Mouse (Mus musculus) heart, postnatal 0 days (tissue): ENCODE measurements around the gene Zfp113. TPM values are rescaled to one million over a fixed set of nuclear protein-coding genes. Genes with fewer than 3 reads are reported as not detected.

Experiments used
- ATAC-seq: fragments of 200-750 bp; cut with Nextera tagmentation; 2 replicates; pipeline ENCODE4 v1.8.0; 2017; ENCODE audit warnings: low read depth, moderate number of reproducible peaks, moderate library complexity; ENCODE audit not compliant: insufficient read depth
- DNase-seq: peaks from one replicate; pipeline ENCODE4 v3.0.0-alpha.2; 2016; ENCODE audit warnings: low spot score
- H3K27ac ChIP-seq: fragments of 300-500 bp; sonication (generic); 2 replicates; pipeline ENCODE4 v1.5.1; 2014; ENCODE audit warnings: low read depth, mild to moderate bottlenecking
- H3K27me3 ChIP-seq: fragments of 300-500 bp; sonication (generic); 2 replicates; pipeline ENCODE4 v1.6.1; 2014; ENCODE audit warnings: low read length, mixed read lengths; ENCODE audit not compliant: control insufficient read depth, insufficient read depth
- H3K36me3 ChIP-seq: fragments of 300-500 bp; sonication (generic); replicated peaks from 2 replicates; pipeline ENCODE4 v1.6.1; 2014; ENCODE audit warnings: low read length, mixed read lengths; ENCODE audit not compliant: control insufficient read depth, insufficient read depth
- H3K4me1 ChIP-seq: fragments of 300-500 bp; sonication (generic); 2 replicates; pipeline ENCODE4 v1.6.1; 2014; ENCODE audit warnings: antibody characterized with exemption; ENCODE audit not compliant: control insufficient read depth, insufficient read depth
- H3K4me2 ChIP-seq: fragments of 300-500 bp; sonication (generic); 2 replicates; pipeline ENCODE4 v1.6.1; 2014; ENCODE audit warnings: low read depth, mild to moderate bottlenecking, low read length, moderate library complexity
- H3K4me3 ChIP-seq: fragments of 300-500 bp; sonication (generic); 2 replicates; pipeline ENCODE4 v1.5.1; 2014; ENCODE audit warnings: low read depth, low read length
- H3K9ac ChIP-seq: fragments of 300-500 bp; sonication (generic); replicated peaks from 2 replicates; pipeline ENCODE4 v1.6.1; 2014; ENCODE audit warnings: low read depth, low read length, mixed read lengths
- H3K9me3 ChIP-seq: fragments of 300-500 bp; sonication (generic); replicated peaks from 2 replicates; pipeline ENCODE4 v1.6.1; 2016; ENCODE audit warnings: low read length; ENCODE audit not compliant: control insufficient read depth
- CTCF ChIP-seq: IDR thresholded peaks from 2 replicates; pipeline ENCODE4 v1.5.1; 2016; ENCODE audit warnings: antibody characterized with exemption, control low read depth, low read depth
- EP300 ChIP-seq: IDR thresholded peaks from 2 replicates; pipeline ENCODE4 v1.6.1; 2016; ENCODE audit warnings: antibody characterized with exemption, low read depth
- WGBS: fragments of 180-500 bp; shearing (Covaris S2); extraction: QIAGEN DNeasy Blood & Tissue Kit; methylation state at CpG from one replicate; pipeline ENCODE4 v1.1.7; 2014; 5-methylcytosine and 5-hydroxymethylcytosine counted together
- polyA plus RNA-seq: library from polyadenylated mRNA; unstranded; fragments of >200 nt; fragmentation: Nextera tagmentation; extraction: Ambion mirVana; gene quantifications from 2 replicates; pipeline ENCODE4 v1.2.1, GENCODE M21; 2015
- total RNA-seq: library from RNA; depleted of rRNA; stranded (reverse); fragments of >200 nt; gene quantifications from 2 replicates; pipeline ENCODE4 v1.2.3, GENCODE M21; 2014; ENCODE audit warnings: low replicate concordance; rRNA removed

Zfp113 gene
- total RNA-seq (15.3 and 24.8 TPM in 2 replicates), polyA plus RNA-seq (8.3 and 9.3 TPM in 2 replicates)

DNA sequence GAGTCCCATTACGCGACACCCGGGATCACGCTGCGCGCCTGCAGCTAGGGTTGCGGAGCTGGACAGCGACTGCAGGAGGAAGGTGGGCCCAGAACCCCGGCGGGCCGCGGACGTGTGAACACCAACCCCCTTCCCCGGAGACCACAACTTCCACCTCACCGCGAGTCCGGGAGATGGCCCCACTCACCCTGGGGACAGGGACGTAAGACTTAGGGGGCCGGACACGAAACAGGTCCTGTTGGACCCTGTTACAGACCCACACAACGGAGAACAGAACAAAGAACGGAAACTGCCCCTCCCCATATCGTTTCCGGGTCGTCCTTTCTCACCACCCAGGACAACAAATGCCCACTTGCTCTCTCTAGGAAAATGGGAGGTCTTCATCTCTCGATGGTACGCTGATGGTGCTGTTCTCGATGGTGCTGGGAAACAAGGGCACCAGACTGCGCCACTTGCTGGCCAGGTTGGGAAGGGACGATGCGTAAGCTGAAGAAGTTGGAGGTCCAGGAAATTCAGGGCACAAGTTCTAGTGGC lies at the start of gene Zfp113:
Zfp113 (minus strand) TSS at position 302 of the 534 bp plus-strand sequence.
- Histone ChIP-seq H3K9ac (peak within 1 kb of the TSS; percentile 88), H3K27ac (peak within 1 kb of the TSS; percentile 93), H3K4me3 (peak within 1 kb of the TSS; percentile 80), H3K36me3 (peaks cover 23% of the 10 kb centered on the region), H3K4me2 (peak within 1 kb of the TSS; percentile 70), H3K9me3 (no peaks in the 10 kb centered on the region), H3K4me1 (peaks cover 8% of the 10 kb centered on the region), H3K27me3 (no peaks in the 10 kb centered on the region)
- ATAC-seq = peak; percentile 98
- DNase-seq = peak; percentile 97
- WGBS = 0% methylated on average over 31 of the region's 31 CpGs
- peak; percentile 70 for TF ChIP-seq EP300
- peak; percentile 94 for TF ChIP-seq CTCF

DNA sequence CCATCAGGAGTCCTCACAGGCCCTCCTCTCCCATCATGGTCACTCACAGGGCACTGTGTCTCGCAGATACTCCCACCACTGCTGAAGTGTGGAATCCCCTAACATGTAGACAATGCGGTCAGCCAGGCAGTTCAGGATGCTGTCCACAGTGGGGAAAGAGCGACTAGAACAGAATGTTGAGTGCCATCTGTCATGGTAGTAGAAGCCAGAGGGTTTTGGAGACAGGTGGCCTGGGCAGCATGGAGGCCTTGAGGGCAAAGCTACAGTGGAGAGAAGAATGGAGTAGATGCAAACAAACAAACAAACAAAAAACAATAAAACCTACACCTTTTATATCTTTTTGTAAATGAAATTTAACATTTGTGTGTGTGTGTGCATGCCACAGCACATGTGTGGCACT lies 46.5 kb upstream of the Zfp113 start:
- no peak overlapping the region for H3K27ac ChIP-seq
- H3K4me2 ChIP-seq = no peak overlapping the region
- no peak for DNase-seq
- no peaks in the 10 kb centered on the region for H3K36me3 ChIP-seq
- TF ChIP-seq CTCF (no peak), EP300 (no peak)
- H3K9me3 ChIP-seq = peaks cover 5% of the 10 kb centered on the region; the same call in 1 of the 2 replicates
- WGBS = 85% methylated on average over 3 of the region's 3 CpGs
- H3K27me3 ChIP-seq = no peaks in the 10 kb centered on the region
- no peaks in the 10 kb centered on the region for H3K4me1 ChIP-seq
- no peak overlapping the region for H3K9ac ChIP-seq
- H3K4me3 ChIP-seq = no peak overlapping the region
- ATAC-seq = no peak

DNA sequence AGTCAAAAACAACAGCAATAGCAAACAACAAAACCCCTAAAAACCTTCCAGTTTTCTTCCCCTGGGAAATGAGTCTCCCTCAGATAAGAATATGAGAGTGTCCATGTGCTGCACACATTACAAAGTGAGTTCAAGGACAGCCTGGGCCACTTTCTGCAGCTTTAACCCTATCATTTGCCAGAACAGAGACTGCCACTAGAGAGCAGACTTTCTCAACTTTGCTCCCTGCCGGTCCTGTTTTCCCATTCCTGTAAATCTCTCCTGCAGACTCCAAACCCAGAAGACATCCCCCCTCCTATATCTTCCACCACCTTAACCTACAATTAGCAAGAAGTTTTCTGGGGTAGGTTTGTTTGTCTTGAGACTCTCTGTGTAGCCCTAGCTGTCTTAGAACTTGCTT lies 44.0 kb upstream of the Zfp113 start:
- 11% methylated on average over 1 of the region's 1 CpGs for WGBS
- DNase-seq (no peak), ATAC-seq (no peak)
- Histone ChIP-seq H3K36me3 (no peaks in the 10 kb centered on the region), H3K4me2 (no peak overlapping the region), H3K27me3 (no peaks in the 10 kb centered on the region), H3K9me3 (peaks cover 4% of the 10 kb centered on the region; the same call in 1 of the 2 replicates), H3K4me1 (peaks cover 6% of the 10 kb centered on the region; the same call in 1 of the 2 replicates), H3K9ac (no peak overlapping the region), H3K27ac (no peak overlapping the region), H3K4me3 (no peak overlapping the region)
- TF ChIP-seq EP300 (no peak), CTCF (peak; percentile 34)

DNA sequence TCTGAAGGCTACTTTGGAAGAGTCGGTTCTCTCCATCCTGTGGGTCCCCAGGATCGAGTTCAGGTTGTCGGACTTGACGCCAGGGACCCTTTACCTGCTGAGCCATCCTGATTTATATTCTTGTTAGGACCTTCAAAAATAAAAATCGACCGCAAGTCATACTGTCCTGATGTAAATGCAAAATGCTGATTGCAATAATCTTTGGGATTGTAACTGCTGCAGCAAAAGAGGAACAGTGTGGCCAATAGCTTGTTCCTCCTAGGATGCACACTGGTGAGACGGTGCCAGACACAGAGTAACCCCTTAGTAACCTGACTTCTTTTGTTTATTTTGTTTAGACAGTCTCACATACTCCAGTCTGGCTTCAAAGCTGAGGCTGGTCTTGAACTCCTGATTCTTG lies 39.9 kb upstream of the Zfp113 start:
- 0 out of 2 replicates have a peak, but pooled peaks cover 2% of the 10 kb centered on the region for H3K36me3 ChIP-seq
- H3K27me3 ChIP-seq = no peaks in the 10 kb centered on the region
- peak overlapping the region; percentile 85; the same call in 1 of the 2 replicates for H3K4me2 ChIP-seq
- H3K9me3 ChIP-seq = no peaks in the 10 kb centered on the region
- no peak for TF ChIP-seq EP300
- TF ChIP-seq CTCF = no peak
- peaks cover 6% of the 10 kb centered on the region; the same call in 1 of the 2 replicates for H3K4me1 ChIP-seq
- H3K4me3 ChIP-seq = peak overlapping the region; percentile 73; the same call in 1 of the 2 replicates
- no peak overlapping the region for H3K9ac ChIP-seq
- H3K27ac ChIP-seq = no peak overlapping the region
- 74% methylated on average over 7 of the region's 7 CpGs for WGBS
- DNase-seq (no peak), ATAC-seq (no peak)

DNA sequence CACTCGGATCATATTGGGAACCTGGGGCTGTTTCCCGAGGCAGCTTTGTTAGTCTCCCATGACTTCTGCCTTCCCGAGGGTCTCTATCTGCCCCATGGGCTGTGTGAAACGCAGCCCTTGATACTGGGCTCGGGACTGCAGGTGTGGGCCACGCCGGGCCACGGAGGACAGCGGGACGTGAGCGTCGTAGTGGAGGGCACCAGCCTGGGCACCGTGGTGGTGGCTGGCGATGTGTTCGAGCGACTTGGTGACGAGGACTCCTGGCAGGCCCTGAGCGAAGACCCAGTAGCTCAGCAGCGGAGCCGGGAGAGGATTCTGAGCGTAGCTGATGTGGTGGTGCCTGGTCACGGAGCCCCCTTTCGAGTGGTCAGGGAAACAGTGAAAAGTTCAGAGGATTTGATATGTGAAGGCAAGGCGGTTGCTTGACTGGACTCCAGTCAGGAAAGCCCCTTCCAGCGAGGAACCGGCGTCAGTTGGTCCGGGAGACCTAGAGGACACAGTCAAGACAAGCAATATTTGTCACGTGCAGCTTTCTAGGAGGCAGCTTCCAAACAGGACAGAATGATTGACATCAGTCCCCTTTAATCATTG lies 39.3 kb upstream of the Zfp113 start:
- Histone ChIP-seq H3K27ac (peak overlapping the region; percentile 85), H3K4me1 (peaks cover 6% of the 10 kb centered on the region; the same call in 1 of the 2 replicates), H3K9ac (peak overlapping the region; percentile 77), H3K4me2 (peak overlapping the region; percentile 85), H3K27me3 (no peaks in the 10 kb centered on the region), H3K9me3 (no peaks in the 10 kb centered on the region), H3K4me3 (peak overlapping the region; percentile 73), H3K36me3 (peaks cover 2% of the 10 kb centered on the region; the same call in 1 of the 2 replicates)
- peak; percentile 47; the same call in 1 of the 2 replicates for ATAC-seq
- TF ChIP-seq CTCF (no peak), EP300 (no peak)
- peak; percentile 25 for DNase-seq
- WGBS = under 1% methylated on average over 29 of the region's 29 CpGs
